ENCODE assay signal across 25 mouse cellular contexts in genomic region chr3:142207488-142207887, GRCm38 (mm10). TPM values are rescaled to one million over a fixed set of nuclear protein-coding genes. Genes with fewer than 3 reads are reported as not detected.
"Had no signal": no experiment of that assay in that cellular context is flagged by ENCODE, and none has a peak within 500 bp of the region (broad histone marks: within the 10 kb centered on the region; RNA-seq: fewer than 3 reads in every experiment).

No protein-coding gene starts in this region.

- H3K4me1 ChIP-seq: lung, embryonic 15.5 days; neural tube, embryonic 13.5 days; neural tube, embryonic 15.5 days had no signal

- DNase-seq: liver, postnatal 0 days; lung, adult 2 months; lung, postnatal 14 days; lung, postnatal 36 days; midbrain, embryonic 14.5 days; retina, postnatal 1 day; right cerebral cortex, adult 18-20 months; right cerebral cortex, postnatal 25 days; right cerebral cortex, postnatal 4 days; spleen, adult 18-20 months; thymus, adult 18-20 months; thymus, postnatal 14 days; thymus, postnatal 36 days had no signal

- H3K9me3 ChIP-seq: lung, embryonic 15.5 days; midbrain, embryonic 10.5 days; midbrain, embryonic 12.5 days; neural tube, embryonic 13.5 days; neural tube, embryonic 15.5 days had no signal

- ATAC-seq: liver, postnatal 0 days; lung, postnatal 0 days; midbrain, embryonic 16.5 days had no signal

- H3K27ac ChIP-seq: lung, embryonic 15.5 days; macrophage; midbrain, embryonic 10.5 days; midbrain, embryonic 12.5 days; neural tube, embryonic 13.5 days; neural tube, embryonic 15.5 days had no signal

- H3K27me3 ChIP-seq: lung, embryonic 15.5 days; midbrain, embryonic 12.5 days; neural tube, embryonic 13.5 days; neural tube, embryonic 15.5 days had no signal

- H3K36me3 ChIP-seq: lung, embryonic 15.5 days; midbrain, embryonic 10.5 days; midbrain, embryonic 12.5 days; neural tube, embryonic 13.5 days; neural tube, embryonic 15.5 days had no signal

- H3K4me3 ChIP-seq: lung, embryonic 15.5 days; midbrain, embryonic 10.5 days; midbrain, embryonic 12.5 days; myocyte; neural tube, embryonic 13.5 days; neural tube, embryonic 15.5 days had no signal

RNA-seq across cellular contexts. Expression of gene Bmpr1b, which starts 38.3 kb away (rescaled TPM):
- total RNA-seq: megakaryocyte, adult 5-6 weeks; megakaryocyte-erythroid progenitor cell, adult 5-6 weeks had no signal
- polyA plus RNA-seq: liver, postnatal 0 days; macrophage; small intestine, adult 2 months had no signal
